Mouse (Mus musculus): ENCODE data around the gene Lsm4.

The Lsm4 gene

GRCm38 (mm10) chr8:70680039-70680438 is 7.0 kb downstream of the Lsm4 start:
- peak; percentile 96 for DNase-seq

GRCm38 (mm10) chr8:70681410-70681809 is 8.4 kb downstream of the Lsm4 start:
- peak; percentile 94 for DNase-seq

- DNase-seq, result peak; percentile 99
These were observed 9.1 kb downstream of the Lsm4 start for GRCm38 (mm10) chr8:70682193-70682592.

- no peak for DNase-seq
These were observed 9.6 kb downstream of the Lsm4 start for GRCm38 (mm10) chr8:70682692-70683091.

GRCm38 (mm10) chr8:70684291-70684690 is 11.2 kb downstream of the Lsm4 start:
- peak; percentile 93 for DNase-seq

GRCm38 (mm10) chr8:70687576-70687975 is 14.5 kb downstream of the Lsm4 start:
- DNase-seq, result peak; percentile 97

- DNase-seq, result peak; percentile 95
These were observed 15.1 kb downstream of the Lsm4 start for GRCm38 (mm10) chr8:70688136-70688535.

GRCm38 (mm10) chr8:70689892-70690390 is 16.9 kb downstream of the Lsm4 start:
- no peak for DNase-seq

- no peak for DNase-seq
These were observed 18.2 kb downstream of the Lsm4 start for GRCm38 (mm10) chr8:70691230-70691629.

- no peak for DNase-seq
These were observed 18.7 kb downstream of the Lsm4 start for GRCm38 (mm10) chr8:70691727-70692231.

- no peak for DNase-seq
These were observed 20.6 kb downstream of the Lsm4 start for GRCm38 (mm10) chr8:70693636-70694035.

- DNase-seq, result peak; percentile 96
These were observed 22.4 kb downstream of the Lsm4 start for GRCm38 (mm10) chr8:70695318-70696018.

- peak; percentile 98 for DNase-seq
These were observed 23.2 kb downstream of the Lsm4 start for GRCm38 (mm10) chr8:70696019-70696885.

- DNase-seq, result no peak
These were observed 23.9 kb downstream of the Lsm4 start for GRCm38 (mm10) chr8:70696946-70697345.

- DNase-seq, result peak; percentile 96
These were observed 24.6 kb downstream of the Lsm4 start for GRCm38 (mm10) chr8:70697366-70698250.

- peak; percentile 100 for DNase-seq
These were observed 25.5 kb downstream of the Lsm4 start, which contains the start of gene Jund for GRCm38 (mm10) chr8:70698310-70699109. Gene Jund (plus strand): TSS chr8:70698949.

- DNase-seq, result no peak
These were observed 26.2 kb downstream of the Lsm4 start for GRCm38 (mm10) chr8:70699116-70699833.

GRCm38 (mm10) chr8:70699834-70700554 is 26.9 kb downstream of the Lsm4 start:
- peak; percentile 99 for DNase-seq

GRCm38 (mm10) chr8:70700555-70700922 is 27.5 kb downstream of the Lsm4 start:
- DNase-seq, result peak; percentile 99
